Mouse (Mus musculus) adipocyte (in vitro differentiated cells): ENCODE measurements around the gene Cyb5rl.

Experiments used
- DNase-seq: peaks from one replicate; pipeline ENCODE4 v3.0.0-alpha.2; 2016; ENCODE audit warnings: low spot score

Cyb5rl gene

GRCm38 (mm10) chr4:107061560-107061959, 5.2 kb upstream of the Cyb5rl start:
- DNase-seq: no peak

DNA sequence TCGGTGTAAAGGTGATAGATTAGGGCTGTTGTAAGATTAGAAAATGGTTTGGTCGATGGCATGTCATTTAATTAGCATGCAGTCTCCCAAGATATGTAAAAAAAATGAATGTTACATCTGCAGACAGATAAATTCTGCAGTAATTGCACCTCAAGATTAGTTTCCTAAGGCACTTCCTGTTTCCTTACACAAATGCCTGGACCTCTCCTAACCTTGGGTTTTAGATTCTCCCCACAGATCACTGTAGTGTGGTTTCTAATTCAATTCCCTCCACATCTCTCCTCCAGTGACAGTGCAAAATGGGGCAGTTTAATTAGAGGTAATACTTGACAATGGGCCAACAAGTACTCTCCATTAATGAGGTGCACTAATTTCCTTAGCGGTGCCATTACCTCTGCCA, 3.6 kb upstream of the Cyb5rl start:
- DNase-seq: no peak

GRCm38 (mm10) chr4:107064394-107065098, 2.2 kb upstream of the Cyb5rl start:
- DNase-seq: no peak

GRCm38 (mm10) chr4:107067151-107067840, 508 bp downstream of the Cyb5rl start:
- no peak for DNase-seq

DNA sequence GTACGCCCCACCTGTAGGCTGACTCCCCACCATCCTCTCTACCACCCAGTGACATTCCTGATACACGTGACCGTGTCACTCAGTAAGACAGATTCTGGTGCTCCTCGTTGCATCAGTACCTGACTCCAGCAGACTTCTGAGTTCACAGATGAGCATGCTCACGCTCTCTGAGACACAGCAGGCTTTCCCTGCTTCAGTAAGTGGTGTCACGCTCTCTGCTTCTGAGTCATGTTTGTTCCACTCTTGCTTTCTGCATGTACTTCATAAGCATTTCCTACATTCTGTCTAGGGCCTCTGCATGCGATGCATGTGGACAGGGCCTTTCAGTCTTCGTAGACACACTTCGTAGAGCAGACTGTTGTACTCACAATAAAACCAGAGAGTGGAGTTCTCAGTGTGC, 5.6 kb downstream of the Cyb5rl start:
- no peak for DNase-seq

DNA sequence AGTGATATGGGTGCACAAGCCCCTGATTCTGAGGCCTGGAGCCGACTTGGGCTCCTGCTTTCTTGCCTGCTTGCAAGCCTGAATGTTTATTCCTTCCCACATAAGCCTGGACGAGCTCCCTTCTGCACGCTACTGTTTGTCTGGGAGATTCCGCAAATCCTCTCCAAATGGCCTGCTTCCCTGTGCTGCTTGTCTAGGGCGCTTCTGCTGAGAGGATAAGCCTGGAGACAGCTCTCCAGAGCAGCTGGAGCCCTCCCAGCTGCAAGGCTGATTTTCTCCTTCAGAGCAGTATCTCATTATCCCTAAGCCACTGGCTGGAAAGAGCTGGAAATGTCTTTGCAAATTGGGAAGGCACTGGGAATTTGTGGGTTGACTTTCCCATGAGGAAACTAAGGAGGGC, 8.7 kb downstream of the Cyb5rl start:
- no peak for DNase-seq

DNA sequence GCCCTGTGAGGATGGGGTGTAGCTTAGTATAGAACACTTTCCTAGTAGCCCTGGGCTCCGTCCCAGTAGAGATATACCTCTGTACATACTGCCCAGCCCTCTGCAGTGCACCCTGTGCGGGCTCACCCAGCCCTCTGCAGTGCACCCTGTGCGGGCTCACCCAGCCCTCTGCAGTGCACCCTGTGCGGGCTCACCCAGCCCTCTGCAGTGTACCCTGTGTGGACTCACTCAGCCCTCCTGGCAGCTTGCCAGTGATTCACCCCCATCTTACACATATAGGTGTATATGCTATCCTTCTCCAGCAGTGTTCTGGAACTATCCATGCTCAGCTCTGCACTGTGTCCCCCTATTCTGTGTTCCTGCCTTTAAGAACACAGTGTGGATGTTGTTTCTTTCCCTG, 12.1 kb downstream of the Cyb5rl start:
- DNase-seq: no peak

DNA sequence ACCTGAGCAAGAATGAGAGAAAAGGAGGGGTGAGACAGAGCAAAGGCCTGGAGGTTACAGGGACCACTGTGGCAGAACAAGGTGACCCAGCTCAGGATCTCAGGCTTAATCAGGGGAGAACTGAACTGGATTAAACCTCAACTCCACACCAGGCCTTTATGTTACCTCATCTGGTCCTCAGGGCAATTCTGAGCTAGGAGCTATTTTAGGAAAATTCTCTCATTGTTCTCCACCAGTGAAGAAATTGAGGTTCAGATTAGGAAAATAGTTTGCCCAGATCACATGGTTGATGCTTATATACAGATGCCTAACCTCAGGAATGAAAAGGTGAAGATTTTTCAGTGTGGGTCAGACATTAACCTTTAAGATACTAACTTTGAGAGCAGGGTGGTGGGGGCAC, 12.9 kb downstream of the Cyb5rl start:
- no peak for DNase-seq

- peak; percentile 7 for DNase-seq
Measured at GRCm38 (mm10) chr4:107082185-107082584, 15.4 kb downstream of the Cyb5rl start.

DNA sequence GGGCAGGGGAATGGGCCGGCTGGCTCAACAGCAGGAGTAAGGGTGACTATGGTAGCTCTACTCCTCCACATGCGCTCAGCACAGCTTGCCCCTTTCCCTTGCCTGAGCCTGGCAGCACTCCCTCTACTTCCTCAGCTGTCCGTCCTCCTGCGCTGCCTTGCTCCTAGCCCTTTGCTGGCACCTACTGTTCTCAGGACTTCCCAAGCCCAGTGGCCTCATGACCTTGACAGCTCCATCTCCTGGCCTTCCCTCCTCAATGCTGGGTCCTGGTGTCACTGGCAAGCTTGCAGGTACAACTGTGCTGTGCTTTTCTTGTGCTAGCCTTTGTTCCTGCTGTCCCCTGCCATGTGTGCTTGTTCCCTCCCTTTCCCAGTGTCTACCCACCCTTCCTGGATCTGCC, 16.3 kb downstream of the Cyb5rl start:
- DNase-seq: no peak

GRCm38 (mm10) chr4:107084343-107084742, 17.6 kb downstream of the Cyb5rl start:
- DNase-seq: no peak

- DNase-seq: no peak
Measured at GRCm38 (mm10) chr4:107084858-107085257, 18.1 kb downstream of the Cyb5rl start.

DNA sequence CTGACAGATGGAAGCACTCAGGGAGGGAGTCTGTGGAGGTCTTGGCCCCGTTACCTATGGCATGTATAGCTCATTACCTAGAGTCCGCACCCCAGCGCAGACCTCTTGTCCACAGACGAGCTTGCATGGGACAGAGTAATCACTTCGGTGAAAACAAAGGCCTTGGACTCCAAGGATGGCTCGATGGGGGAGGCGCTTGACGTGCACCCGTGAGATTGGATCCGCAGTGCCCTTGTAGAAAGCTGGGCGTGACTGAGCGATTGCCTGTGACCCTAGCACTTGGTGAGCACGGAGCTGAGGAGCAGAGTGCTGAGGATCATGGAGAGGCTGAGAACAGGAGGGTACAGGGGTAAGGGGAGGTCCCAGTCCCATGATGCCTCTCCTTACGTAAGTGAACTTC, 24.9 kb downstream of the Cyb5rl start:
- DNase-seq: no peak

GRCm38 (mm10) chr4:107094484-107095187, 27.8 kb downstream of the Cyb5rl start:
- DNase-seq: no peak

- DNase-seq: no peak
Measured at GRCm38 (mm10) chr4:107096043-107096442, 29.3 kb downstream of the Cyb5rl start.

- no peak for DNase-seq
Measured at GRCm38 (mm10) chr4:107096841-107097373, 30.1 kb downstream of the Cyb5rl start, which contains the start of gene Cdcp2. TSS of gene Cdcp2 (plus strand) at chr4:107096891.

GRCm38 (mm10) chr4:107097871-107098270, 31.1 kb downstream of the Cyb5rl start:
- no peak for DNase-seq

DNA sequence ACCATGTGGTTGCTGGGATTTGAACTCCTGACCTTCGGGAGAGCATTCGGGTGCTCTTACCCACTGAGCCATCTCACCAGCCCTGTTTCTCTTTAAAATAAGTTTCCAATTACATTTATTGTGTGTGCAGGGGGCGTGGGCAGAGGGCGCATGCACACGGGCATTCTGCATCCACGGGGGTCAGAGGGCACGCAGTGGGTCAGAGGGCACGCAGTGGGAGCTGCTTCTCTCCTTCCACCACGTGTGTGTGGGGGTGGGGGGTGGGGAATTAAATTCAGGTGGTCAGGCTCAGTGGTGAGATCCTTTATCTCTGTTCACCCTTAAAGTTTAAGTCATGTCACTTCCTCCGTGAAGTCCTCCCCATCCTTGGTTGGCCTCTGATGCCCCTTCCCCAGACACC, 31.6 kb downstream of the Cyb5rl start:
- no peak for DNase-seq

GRCm38 (mm10) chr4:107098791-107099525, 32.2 kb downstream of the Cyb5rl start:
- no peak for DNase-seq

GRCm38 (mm10) chr4:107102220-107102619, 35.4 kb downstream of the Cyb5rl start:
- DNase-seq: no peak

- DNase-seq: no peak
Measured at GRCm38 (mm10) chr4:107106777-107107176, 40.0 kb downstream of the Cyb5rl start.

- peak; percentile 53 for DNase-seq
Measured at GRCm38 (mm10) chr4:107108291-107108731, 41.5 kb downstream of the Cyb5rl start.
